Mouse (Mus musculus): Measurements from ENCODE around the gene Atp6ap1l. TPM values are rescaled to one million over a fixed set of nuclear protein-coding genes. Genes with fewer than 3 reads are reported as not detected.
"Not testable (repeated sequence)": the region's sequence is repeated elsewhere in the genome, so short reads cannot be mapped to it uniquely, and the experiment has no call there.

Atp6ap1l gene
- polyA plus RNA-seq, 1 experiment from 2014 or later = not detected

DNA sequence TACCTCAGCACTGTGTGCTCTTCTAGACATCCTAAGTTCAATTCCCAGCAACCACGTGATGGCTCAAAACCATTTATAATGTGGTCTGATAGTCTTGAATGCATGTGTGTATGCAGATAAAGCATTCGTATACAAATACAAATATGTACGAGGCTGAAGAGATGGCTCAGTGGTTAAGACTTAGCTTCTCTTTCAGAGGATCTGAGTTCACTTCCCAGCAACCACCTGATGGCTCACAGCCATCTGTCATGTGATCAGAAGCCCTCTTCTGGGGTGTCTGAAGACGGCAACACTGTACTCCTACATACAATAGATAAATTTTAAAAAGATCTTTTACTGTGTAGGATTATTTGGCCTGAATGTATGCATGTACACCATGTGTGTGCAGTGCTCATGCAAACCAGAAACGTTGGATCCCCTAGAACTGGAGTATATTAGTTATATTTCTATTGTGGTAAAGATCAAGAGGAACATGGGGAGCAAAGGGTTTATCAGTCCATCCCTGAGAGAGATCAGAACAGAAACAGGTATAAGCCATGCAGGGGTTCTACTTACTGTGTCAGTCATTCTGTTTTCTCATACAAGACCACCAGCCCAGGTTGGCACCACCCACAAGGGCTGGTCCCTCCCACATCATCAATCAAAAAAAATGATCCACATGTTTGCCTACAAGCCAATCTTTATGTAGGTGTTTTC, 21.9 kb upstream of the Atp6ap1l start:
- Histone ChIP-seq H3K4me1 (ENCODE audit: insufficient read depth) (no peaks in the 10 kb centered on the region), H3K9ac (no peak overlapping the region), H3K4me3 (ENCODE audit: low read depth, low read length) (no peak overlapping the region), H3K27me3 (ENCODE audit: insufficient read depth, low read length) (no peaks in the 10 kb centered on the region), H3K27ac (ENCODE audit: low read depth) (no peak overlapping the region), H3K36me3 (ENCODE audit: insufficient read depth) (peaks cover 41% of the 10 kb centered on the region), H3K4me2 (no peak overlapping the region), H3K9me3 (ENCODE audit: low read depth, low read length) (no peaks in the 10 kb centered on the region)
- 58% methylated on average over 5 of the region's 5 CpGs for WGBS
- no peak for TF ChIP-seq CTCF (IDR thresholded peaks at IDR 0.05; ENCODE audit: low read depth)
- DNase-seq = peak; percentile 11
- ATAC-seq (ENCODE audit: insufficient read depth) = no peak

DNA sequence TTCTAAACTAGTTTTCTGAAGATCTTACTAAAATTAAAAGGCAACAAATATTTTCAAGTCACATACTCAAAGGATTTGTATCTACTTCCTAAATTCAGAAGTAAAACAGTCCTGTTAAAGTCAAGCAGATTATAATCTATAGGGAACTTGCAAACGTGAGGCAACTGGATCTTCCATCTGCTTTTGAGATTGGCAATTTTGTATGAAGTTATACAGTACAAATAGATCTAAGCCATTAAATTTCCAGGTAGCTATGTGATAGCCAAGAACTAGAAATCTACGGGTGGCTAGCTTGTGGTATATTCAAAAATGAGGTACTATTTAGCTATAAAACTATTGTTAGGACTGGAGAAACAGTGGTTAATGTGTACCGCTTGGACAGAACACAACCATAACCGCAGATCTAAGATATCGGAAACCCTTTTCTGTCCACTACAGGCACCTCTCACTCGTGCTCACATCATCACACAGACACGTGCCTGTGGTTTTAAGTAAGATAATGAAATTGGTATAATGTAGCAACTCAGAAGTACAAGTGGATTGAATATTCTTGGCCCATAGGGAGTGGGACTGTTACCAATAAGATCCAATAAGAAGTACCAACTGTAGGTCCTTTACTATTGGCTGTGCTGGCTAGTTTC, 21.1 kb upstream of the Atp6ap1l start:
- peak; percentile 13 for DNase-seq
- TF ChIP-seq CTCF (IDR thresholded peaks at IDR 0.05; ENCODE audit: low read depth) = no peak
- 73% methylated on average over 7 of the region's 7 CpGs for WGBS

DNA sequence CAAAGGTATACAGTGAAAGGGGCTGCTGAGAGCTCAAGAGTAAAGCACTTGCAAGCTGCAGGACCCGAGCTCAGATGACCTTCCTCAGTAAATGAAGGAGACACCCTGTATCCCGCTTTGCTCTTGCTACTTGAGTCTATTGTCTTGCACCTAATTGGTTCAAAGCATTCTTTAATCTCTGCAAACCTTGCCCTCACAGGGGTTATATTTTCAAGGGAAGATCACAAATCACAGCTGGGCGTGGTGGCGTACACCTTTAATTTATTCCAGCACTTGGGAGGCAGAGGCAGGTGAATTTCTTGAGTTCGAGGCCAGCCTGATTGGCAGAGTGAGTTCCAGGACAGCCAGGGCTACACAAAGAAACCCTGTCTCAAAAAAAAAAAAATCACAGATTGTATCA, 20.0 kb upstream of the Atp6ap1l start:
- no peaks in the 10 kb centered on the region for H3K9me3 ChIP-seq (ENCODE audit: low read depth, low read length)
- H3K27me3 ChIP-seq (ENCODE audit: insufficient read depth, low read length) = no peaks in the 10 kb centered on the region
- WGBS = 85% methylated on average over 5 of the region's 5 CpGs
- peaks cover 41% of the 10 kb centered on the region for H3K36me3 ChIP-seq (ENCODE audit: insufficient read depth)
- no peak for TF ChIP-seq CTCF (IDR thresholded peaks at IDR 0.05; ENCODE audit: low read depth)
- H3K27ac ChIP-seq (ENCODE audit: low read depth) = no peak overlapping the region
- H3K9ac ChIP-seq = no peak overlapping the region
- DNase-seq (no peak), ATAC-seq (ENCODE audit: insufficient read depth) (no peak)
- no peak overlapping the region for H3K4me3 ChIP-seq (ENCODE audit: low read depth, low read length)
- no peak overlapping the region for H3K4me2 ChIP-seq
- no peaks in the 10 kb centered on the region for H3K4me1 ChIP-seq (ENCODE audit: insufficient read depth)

More for the DNA sequence above, 21.1 kb upstream of the Atp6ap1l start:
- no peak for ATAC-seq (ENCODE audit: insufficient read depth)
- no peak overlapping the region for H3K9ac ChIP-seq
- no peak overlapping the region for H3K27ac ChIP-seq (ENCODE audit: low read depth)
- H3K4me2 ChIP-seq = no peak overlapping the region
- no peaks in the 10 kb centered on the region for H3K27me3 ChIP-seq (ENCODE audit: insufficient read depth, low read length)
- H3K36me3 ChIP-seq (ENCODE audit: insufficient read depth) = peaks cover 41% of the 10 kb centered on the region
- H3K4me1 ChIP-seq (ENCODE audit: insufficient read depth) = no peaks in the 10 kb centered on the region
- no peaks in the 10 kb centered on the region for H3K9me3 ChIP-seq (ENCODE audit: low read depth, low read length)
- no peak overlapping the region for H3K4me3 ChIP-seq (ENCODE audit: low read depth, low read length)

DNA sequence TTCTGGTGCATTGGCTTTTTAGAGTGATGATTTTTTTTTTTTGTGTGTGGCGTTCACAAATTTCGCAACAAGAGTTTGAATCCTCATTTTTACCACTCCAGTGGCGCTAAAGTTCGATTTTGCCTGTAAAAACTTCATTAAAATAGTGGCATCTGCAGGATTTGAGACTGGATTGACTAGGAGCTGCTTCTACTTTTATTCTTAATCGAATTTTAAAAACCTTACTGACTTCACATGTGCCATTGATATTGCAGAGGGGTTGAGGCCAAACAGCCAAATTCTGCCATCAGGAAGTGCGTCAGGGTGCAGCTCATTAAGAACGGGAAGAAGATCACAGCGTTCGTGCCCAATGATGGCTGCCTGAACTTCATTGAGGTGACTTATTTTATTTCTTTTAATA, 18.9 kb upstream of the Atp6ap1l start:
- WGBS = 40% methylated on average over 9 of the region's 9 CpGs
- Histone ChIP-seq H3K4me3 (ENCODE audit: low read depth, low read length) (peak overlapping the region; percentile 90), H3K27me3 (ENCODE audit: insufficient read depth, low read length) (no peaks in the 10 kb centered on the region), H3K9ac (peak overlapping the region; percentile 99), H3K4me1 (ENCODE audit: insufficient read depth) (no peaks in the 10 kb centered on the region), H3K36me3 (ENCODE audit: insufficient read depth) (peaks cover 39% of the 10 kb centered on the region), H3K4me2 (peak overlapping the region; percentile 73), H3K27ac (ENCODE audit: low read depth) (peak overlapping the region; percentile 85), H3K9me3 (ENCODE audit: low read depth, low read length) (no peaks in the 10 kb centered on the region)
- TF ChIP-seq CTCF (IDR thresholded peaks at IDR 0.05; ENCODE audit: low read depth) = no peak
- DNase-seq (peak; percentile 8), ATAC-seq (ENCODE audit: insufficient read depth) (no peak)

DNA sequence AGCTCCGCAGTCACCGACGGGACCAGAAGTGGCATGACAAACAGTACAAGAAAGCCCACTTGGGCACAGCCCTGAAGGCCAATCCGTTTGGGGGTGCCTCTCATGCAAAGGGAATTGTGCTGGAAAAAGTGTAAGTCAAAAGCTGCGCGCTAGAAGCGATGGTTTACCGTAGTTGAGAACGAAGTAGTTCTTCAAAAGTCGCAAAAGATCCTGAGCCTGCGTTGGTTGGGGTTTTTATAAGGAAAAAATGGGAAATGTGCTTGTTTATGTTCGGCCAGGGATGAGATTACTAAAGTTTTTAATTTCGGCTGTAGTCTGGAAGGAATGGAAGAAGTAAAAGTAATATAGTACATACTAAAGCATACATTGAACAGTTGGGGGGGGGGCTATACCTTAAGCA, 18.5 kb upstream of the Atp6ap1l start:
- not testable (repeated sequence) for H3K9me3 ChIP-seq (ENCODE audit: low read depth, low read length); H3K4me1 ChIP-seq (ENCODE audit: insufficient read depth); ATAC-seq (ENCODE audit: insufficient read depth); H3K27me3 ChIP-seq (ENCODE audit: insufficient read depth, low read length)
- peak overlapping the region; percentile 90 for H3K4me3 ChIP-seq (ENCODE audit: low read depth, low read length)
- 1% methylated on average over 13 of the region's 13 CpGs for WGBS
- peak overlapping the region; percentile 85 for H3K27ac ChIP-seq (ENCODE audit: low read depth)
- H3K9ac ChIP-seq = peak overlapping the region; percentile 99
- DNase-seq = peak; percentile 34
- H3K36me3 ChIP-seq (ENCODE audit: insufficient read depth) = peaks cover 35% of the 10 kb centered on the region
- peak overlapping the region; percentile 73 for H3K4me2 ChIP-seq

DNA sequence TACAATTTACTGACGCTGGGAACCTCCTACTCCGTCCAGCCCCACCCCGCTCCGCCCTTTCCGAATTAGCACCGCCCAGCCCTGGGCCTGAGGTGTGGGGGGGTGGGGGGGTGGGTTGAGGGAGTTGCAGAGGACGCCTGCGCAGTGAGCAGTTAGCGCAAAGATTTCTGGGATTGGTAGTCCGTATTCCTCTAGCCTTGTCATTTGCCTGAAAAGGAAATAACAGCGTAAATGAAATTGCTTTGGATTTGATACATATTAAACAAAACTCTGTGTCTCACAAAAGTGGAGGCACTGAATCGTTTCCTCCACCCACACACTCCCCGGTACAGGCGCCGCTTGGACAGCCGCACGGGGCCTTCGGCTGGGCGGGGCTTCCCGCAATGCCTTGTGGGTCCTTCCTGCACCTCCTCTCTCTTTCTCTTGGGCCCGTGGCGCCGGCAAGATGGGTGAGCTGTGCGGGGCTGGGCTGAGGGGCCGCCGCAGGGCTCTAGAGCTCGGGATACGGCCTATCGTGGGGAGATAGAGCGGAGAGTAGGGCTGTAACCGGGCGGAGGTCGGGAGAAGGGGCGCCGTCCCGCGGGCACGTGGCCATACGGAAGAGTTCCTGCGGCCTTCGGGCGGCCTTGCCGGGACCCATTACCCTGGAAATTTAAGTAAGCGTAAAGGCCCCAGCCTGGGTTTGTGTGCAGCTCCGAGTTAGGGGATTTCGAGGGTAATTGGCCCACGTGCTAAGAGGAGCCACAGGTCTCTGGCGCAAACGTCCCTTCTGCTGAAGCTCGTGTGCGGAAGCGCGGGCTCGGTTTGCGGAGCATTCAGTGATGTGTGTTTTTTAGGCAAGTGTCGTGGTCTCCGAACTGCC, 17.8 kb upstream of the Atp6ap1l start, which contains the start of gene Rps23:
Rps23 (plus strand) TSS at position 208 of the 862 bp plus-strand sequence.
- no peak for TF ChIP-seq CTCF (IDR thresholded peaks at IDR 0.05; ENCODE audit: low read depth)
- peak; percentile 98 for ATAC-seq (ENCODE audit: insufficient read depth)
- peak within 1 kb of the TSS; percentile 73 for H3K4me2 ChIP-seq
- no peaks in the 10 kb centered on the region for H3K4me1 ChIP-seq (ENCODE audit: insufficient read depth)
- no peaks in the 10 kb centered on the region for H3K9me3 ChIP-seq (ENCODE audit: low read depth, low read length)
- H3K36me3 ChIP-seq (ENCODE audit: insufficient read depth) = peaks cover 32% of the 10 kb centered on the region
- peak within 1 kb of the TSS; percentile 99 for H3K9ac ChIP-seq
- DNase-seq = peak; percentile 96
- no peaks in the 10 kb centered on the region for H3K27me3 ChIP-seq (ENCODE audit: insufficient read depth, low read length)
- peak within 1 kb of the TSS; percentile 85 for H3K27ac ChIP-seq (ENCODE audit: low read depth)
- H3K4me3 ChIP-seq (ENCODE audit: low read depth, low read length) = peak within 1 kb of the TSS; percentile 90
- under 1% methylated on average over 57 of the region's 57 CpGs for WGBS

DNA sequence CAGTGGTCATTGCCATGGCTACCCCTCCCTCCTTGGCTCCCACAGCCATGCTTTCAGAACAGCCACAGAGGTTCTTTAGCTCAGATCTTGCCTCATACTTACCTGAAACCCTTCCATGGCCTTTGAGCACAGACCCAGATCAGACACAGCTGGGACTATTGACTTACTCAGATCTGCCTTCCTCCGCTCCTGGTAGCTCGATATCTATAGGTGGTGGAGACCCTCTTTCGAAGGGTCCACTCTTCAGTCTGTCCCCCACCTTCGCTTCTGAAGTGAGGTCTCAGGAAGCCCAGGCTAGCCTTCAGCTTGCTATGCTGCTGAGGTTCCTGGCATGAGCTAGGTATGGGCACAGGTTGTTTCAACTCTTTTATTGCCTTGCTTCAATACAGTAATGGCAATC, 9.6 kb upstream of the Atp6ap1l start:
- Histone ChIP-seq H3K4me1 (ENCODE audit: insufficient read depth) (no peaks in the 10 kb centered on the region), H3K4me2 (no peak overlapping the region), H3K27ac (ENCODE audit: low read depth) (no peak overlapping the region), H3K9me3 (ENCODE audit: low read depth, low read length) (no peaks in the 10 kb centered on the region), H3K27me3 (ENCODE audit: insufficient read depth, low read length) (no peaks in the 10 kb centered on the region), H3K36me3 (ENCODE audit: insufficient read depth) (no peaks in the 10 kb centered on the region), H3K9ac (no peak overlapping the region), H3K4me3 (ENCODE audit: low read depth, low read length) (no peak overlapping the region)
- TF ChIP-seq CTCF (IDR thresholded peaks at IDR 0.05; ENCODE audit: low read depth) = no peak
- DNase-seq (no peak), ATAC-seq (ENCODE audit: insufficient read depth) (no peak)
- WGBS = 85% methylated on average over 4 of the region's 4 CpGs
